Mouse (Mus musculus): ENCODE measurements around the gene Nsun4. TPM values are rescaled to one million over a fixed set of nuclear protein-coding genes. Genes with fewer than 3 reads are reported as not detected.

Gene Nsun4
- polyA plus RNA-seq, 1 experiment from 2014 or later: 15.0 TPM

DNA sequence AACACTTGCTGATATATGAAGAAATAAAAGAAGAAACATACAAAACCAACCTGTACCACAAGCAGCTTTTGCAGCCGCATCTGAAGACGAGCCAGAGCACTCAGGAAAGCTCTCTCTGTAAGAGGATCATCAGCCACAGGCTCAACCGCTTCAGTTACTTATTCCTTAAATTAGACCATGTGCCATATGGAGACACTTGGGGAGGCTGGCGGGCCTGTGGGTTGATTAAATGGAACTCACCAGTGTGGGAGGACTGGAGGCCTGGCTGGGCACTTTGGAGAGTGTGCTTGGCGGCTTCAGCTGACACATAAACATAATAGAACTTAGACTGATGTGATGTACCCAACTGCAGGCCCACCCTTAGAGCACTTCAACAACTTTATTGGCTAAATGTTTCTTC is 20.3 kb downstream of the Nsun4 start:
- no peak for ATAC-seq (replicated peaks)
- Histone ChIP-seq H3K27me3 (no peaks in the 10 kb centered on the region), H3K36me3 (peaks cover 19% of the 10 kb centered on the region), H3K4me2 (replicated peaks) (no peak overlapping the region), H3K4me1 (no peaks in the 10 kb centered on the region), H3K9ac (replicated peaks) (no peak overlapping the region), H3K27ac (replicated peaks) (no peak overlapping the region), H3K4me3 (no peak overlapping the region), H3K9me3 (no peaks in the 10 kb centered on the region)
- 86% methylated on average over 5 of the region's 5 CpGs for WGBS

DNA sequence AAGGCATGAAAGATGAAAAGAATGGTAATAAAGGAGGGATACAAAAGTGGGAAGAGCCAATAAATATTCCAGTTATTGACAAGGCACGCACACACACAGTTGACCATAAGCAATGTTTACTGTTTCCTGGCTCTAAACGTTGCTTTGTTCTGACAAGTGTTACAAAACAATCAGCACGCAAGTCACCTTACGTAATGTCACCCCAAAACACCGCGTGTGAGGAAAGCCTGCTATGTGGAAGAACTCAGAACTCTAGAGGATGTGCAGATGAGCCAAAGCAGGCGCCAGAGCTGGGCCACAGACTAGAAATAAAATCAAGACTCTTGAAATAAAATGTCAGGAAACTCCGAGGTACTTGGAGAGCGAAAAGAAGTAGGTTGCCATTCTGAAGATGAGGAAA is 20.8 kb downstream of the Nsun4 start:
- WGBS: 89% methylated on average over 9 of the region's 9 CpGs
- no peak for ATAC-seq (replicated peaks)
- no peak overlapping the region for H3K4me2 ChIP-seq (replicated peaks)
- no peaks in the 10 kb centered on the region for H3K9me3 ChIP-seq
- no peak overlapping the region for H3K27ac ChIP-seq (replicated peaks)
- H3K36me3 ChIP-seq: peaks cover 19% of the 10 kb centered on the region
- no peak overlapping the region for H3K4me3 ChIP-seq
- no peaks in the 10 kb centered on the region for H3K27me3 ChIP-seq
- no peak overlapping the region for H3K9ac ChIP-seq (replicated peaks)
- H3K4me1 ChIP-seq: no peaks in the 10 kb centered on the region

DNA sequence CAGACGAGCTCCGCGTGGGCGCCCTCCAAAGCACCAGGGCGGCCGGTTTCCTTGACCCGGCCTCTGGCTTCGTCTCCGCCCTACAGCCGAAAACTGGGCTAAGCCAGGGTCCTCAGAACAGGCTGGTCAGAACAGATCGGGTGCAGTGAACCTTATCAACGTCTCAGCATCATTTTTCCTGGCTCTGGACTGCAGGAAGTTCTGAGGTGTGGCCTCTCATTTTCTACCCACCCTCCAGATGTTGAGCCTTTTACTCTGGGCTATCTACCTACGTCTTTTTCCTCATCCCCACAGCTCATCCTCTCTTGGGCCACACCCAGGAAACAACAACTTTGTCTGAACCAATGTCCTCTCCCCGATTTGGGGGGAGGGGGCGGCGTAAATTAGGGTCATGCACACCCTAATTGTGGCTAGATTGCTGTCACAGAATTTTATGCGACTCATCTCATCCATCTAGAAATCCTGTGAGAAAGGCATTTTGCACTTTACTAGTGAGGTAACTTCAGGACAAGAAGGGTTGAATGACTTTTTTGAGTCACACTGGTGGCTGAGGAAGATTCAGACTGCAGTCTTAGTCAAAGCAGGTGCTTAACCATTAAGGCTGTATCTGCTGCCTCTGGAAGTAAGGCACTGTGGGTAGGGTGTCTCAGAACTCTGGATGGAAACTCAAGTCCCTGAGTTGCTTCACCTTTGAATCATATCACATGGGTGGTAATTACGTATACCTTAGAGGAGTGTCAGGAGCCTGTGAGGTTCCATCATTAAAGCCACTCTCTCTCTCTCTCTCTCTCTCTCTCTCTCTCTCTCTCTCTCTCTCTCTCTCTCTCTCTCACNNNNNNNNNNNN is 35.6 kb downstream of the Nsun4 start, which contains the start of gene Faah:
Faah (minus strand) TSS at position 25 of the 845 bp plus-strand sequence.
- Histone ChIP-seq H3K36me3 (no peaks in the 10 kb centered on the region), H3K27ac (replicated peaks) (no peak within 1 kb of the TSS), H3K4me1 (peaks cover 7% of the 10 kb centered on the region; the same call in 1 of the 2 replicates), H3K4me2 (replicated peaks) (peak within 1 kb of the TSS; percentile 72), H3K9me3 (no peaks in the 10 kb centered on the region), H3K27me3 (peaks cover 39% of the 10 kb centered on the region), H3K4me3 (peak within 1 kb of the TSS; percentile 52), H3K9ac (replicated peaks) (peak within 1 kb of the TSS; percentile 59)
- ATAC-seq (replicated peaks): peak; percentile 60
- WGBS: 7% methylated on average over 18 of the region's 18 CpGs

DNA sequence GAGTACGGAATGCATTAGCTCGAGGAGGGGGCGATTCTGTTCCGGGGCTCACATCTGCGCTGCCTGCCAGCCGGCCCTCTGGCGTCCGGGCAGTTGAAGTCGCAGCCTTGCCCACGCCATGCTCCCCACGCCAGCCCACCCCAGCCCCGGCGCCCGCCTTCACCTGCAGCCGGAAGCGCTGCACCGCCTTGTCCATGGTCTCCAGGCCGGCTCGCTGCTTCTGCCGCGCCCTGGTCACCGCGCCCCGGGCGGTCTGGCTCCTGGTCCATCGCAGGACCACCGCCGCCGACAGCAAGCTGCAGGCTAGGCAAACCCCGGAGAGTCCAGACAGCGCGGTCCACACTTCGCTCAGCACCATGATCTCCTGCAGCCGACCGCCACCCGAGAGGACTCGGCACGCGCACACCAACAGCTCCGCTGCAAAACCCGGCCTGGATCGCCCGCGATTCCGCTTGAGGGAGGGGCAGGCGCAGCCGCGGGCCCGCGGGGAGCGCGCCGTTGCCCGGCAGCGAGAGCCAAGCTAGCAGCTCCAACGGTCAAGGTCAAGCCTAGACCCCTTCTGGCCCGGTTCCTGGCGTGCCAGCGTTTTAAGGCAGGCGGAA is 36.3 kb downstream of the Nsun4 start:
- Histone ChIP-seq H3K4me2 (replicated peaks) (peak overlapping the region; percentile 72), H3K36me3 (no peaks in the 10 kb centered on the region), H3K4me3 (peak overlapping the region; percentile 52), H3K9me3 (no peaks in the 10 kb centered on the region), H3K27ac (replicated peaks) (no peak overlapping the region), H3K9ac (replicated peaks) (peak overlapping the region; percentile 59), H3K27me3 (peaks cover 39% of the 10 kb centered on the region), H3K4me1 (peaks cover 7% of the 10 kb centered on the region; the same call in 1 of the 2 replicates)
- WGBS: under 1% methylated on average over 60 of the region's 60 CpGs
- ATAC-seq (replicated peaks): peak; percentile 90

DNA sequence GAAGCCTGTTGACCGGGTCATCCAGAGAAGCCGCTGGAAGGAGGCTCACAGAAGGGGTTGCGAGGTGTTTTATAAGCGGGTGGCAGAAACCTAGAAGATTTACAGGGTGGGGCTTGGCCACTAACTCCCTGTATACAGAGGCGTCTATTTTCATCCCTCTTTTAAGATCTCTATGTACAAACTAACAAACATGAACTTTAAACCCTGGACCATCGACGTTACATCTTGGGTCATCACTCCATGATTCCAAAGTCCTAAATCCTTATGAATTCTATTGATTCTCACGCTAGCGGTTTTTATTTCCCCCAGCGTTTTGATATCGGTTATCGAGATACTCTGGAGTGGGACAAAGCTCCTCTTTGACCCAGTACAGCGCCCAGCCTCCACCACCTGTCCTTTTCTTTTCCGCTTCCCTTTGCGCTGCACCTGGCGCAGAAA is 36.8 kb downstream of the Nsun4 start:
- WGBS: 10% methylated on average over 16 of the region's 16 CpGs
- peaks cover 7% of the 10 kb centered on the region; the same call in 1 of the 2 replicates for H3K4me1 ChIP-seq
- ATAC-seq (replicated peaks): no peak; the same call in 1 of the 2 replicates
- peak overlapping the region; percentile 59 for H3K9ac ChIP-seq (replicated peaks)
- peaks cover 39% of the 10 kb centered on the region for H3K27me3 ChIP-seq
- no peaks in the 10 kb centered on the region for H3K9me3 ChIP-seq
- H3K4me2 ChIP-seq (replicated peaks): peak overlapping the region; percentile 72
- no peaks in the 10 kb centered on the region for H3K36me3 ChIP-seq
- peak overlapping the region; percentile 52 for H3K4me3 ChIP-seq
- no peak overlapping the region for H3K27ac ChIP-seq (replicated peaks)

DNA sequence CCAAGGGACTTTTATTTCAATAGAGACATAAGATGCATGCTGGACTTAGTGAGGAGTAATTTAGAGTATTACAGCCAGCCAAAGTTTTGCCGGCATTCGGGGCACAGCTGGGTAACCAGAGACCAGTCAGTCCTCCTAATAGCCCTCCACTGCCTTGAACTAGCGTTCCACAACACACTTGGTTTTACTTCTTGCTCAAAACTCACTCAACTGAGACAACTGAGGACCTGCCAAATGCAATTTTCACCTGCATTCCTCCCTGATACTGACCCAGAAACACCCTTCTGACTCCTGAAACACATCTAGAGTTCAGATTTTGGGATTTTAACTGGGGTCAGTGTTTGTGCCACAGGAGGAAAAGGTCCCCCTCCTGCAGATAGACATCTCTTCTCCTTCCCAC is 37.3 kb downstream of the Nsun4 start:
- Histone ChIP-seq H3K27ac (replicated peaks) (no peak overlapping the region), H3K4me2 (replicated peaks) (peak overlapping the region; percentile 72), H3K4me1 (peaks cover 7% of the 10 kb centered on the region; the same call in 1 of the 2 replicates), H3K9me3 (no peaks in the 10 kb centered on the region), H3K36me3 (no peaks in the 10 kb centered on the region), H3K9ac (replicated peaks) (no peak overlapping the region), H3K27me3 (peaks cover 39% of the 10 kb centered on the region), H3K4me3 (peak overlapping the region; percentile 52)
- WGBS: 57% methylated on average over 3 of the region's 3 CpGs
- no peak for ATAC-seq (replicated peaks)

DNA sequence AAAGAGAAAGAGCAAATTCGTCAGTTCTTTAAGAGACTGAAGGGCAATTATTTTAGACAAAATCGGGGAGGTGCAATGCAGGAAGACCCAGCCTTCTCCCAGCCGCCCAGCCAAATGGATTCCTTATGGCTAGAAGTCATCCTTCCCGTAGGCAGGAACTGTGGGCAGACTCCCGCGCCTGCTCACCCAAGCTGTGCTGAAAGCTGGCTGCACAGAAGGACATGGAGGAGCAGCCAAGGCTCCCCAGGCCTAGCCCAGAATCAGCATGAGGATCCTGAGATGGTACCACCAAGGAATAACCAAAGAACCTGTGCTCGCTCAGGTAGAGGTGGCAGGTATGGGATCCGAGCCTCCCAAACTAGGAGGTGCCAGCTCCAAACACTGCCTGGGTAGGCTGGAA is 37.7 kb downstream of the Nsun4 start:
- Histone ChIP-seq H3K27me3 (peaks cover 39% of the 10 kb centered on the region), H3K9me3 (no peaks in the 10 kb centered on the region), H3K4me2 (replicated peaks) (no peak overlapping the region), H3K36me3 (no peaks in the 10 kb centered on the region), H3K27ac (replicated peaks) (no peak overlapping the region), H3K4me3 (no peak overlapping the region), H3K4me1 (peaks cover 7% of the 10 kb centered on the region; the same call in 1 of the 2 replicates), H3K9ac (replicated peaks) (no peak overlapping the region)
- no peak for ATAC-seq (replicated peaks)
- WGBS: 64% methylated on average over 8 of the region's 8 CpGs

DNA sequence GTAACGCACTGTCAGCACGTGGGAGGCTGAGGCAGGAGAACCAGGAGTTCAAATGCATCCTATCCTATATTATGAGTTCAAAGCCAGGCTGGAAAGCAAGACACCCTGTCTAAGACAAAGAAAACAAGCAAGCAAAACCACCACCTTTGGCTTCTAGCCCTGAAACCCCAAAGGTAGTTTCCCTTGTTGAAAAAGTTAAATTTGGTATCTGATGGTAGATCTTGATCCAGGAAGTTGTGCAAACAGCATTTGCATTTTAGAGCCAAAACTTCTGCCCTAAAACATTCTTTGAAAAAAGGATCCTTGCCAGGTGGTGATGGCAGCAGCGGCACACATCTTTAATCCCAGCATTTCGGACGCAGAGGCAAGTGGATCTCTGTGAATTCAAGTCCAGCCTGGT is 38.2 kb downstream of the Nsun4 start:
- H3K36me3 ChIP-seq: no peaks in the 10 kb centered on the region
- peaks cover 7% of the 10 kb centered on the region; the same call in 1 of the 2 replicates for H3K4me1 ChIP-seq
- H3K27ac ChIP-seq (replicated peaks): no peak overlapping the region
- 78% methylated on average over 5 of the region's 5 CpGs for WGBS
- H3K4me2 ChIP-seq (replicated peaks): no peak overlapping the region
- no peak for ATAC-seq (replicated peaks)
- no peak overlapping the region for H3K9ac ChIP-seq (replicated peaks)
- H3K9me3 ChIP-seq: no peaks in the 10 kb centered on the region
- H3K27me3 ChIP-seq: peaks cover 39% of the 10 kb centered on the region
- H3K4me3 ChIP-seq: no peak overlapping the region

DNA sequence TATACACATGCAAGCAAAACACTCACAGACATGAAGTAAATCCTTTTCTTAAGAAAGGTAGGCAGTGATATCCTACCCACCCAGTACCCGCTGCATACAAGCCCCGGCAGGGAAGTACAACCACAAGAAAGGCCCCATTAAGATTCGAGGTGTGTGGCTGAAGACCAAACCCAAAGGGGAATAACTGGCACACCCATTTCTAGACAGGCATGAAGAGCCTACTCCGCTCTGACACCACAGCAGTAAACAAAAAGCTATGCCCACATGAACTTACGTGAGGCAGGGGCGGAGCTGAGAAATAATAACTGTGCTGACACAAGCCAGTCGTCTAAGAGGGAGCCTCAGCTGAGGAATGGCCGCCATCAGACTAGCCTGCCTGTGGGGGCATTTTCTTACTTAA is 43.5 kb downstream of the Nsun4 start:
- ATAC-seq (replicated peaks): no peak
- H3K36me3 ChIP-seq: no peaks in the 10 kb centered on the region
- no peak overlapping the region for H3K4me2 ChIP-seq (replicated peaks)
- H3K9ac ChIP-seq (replicated peaks): no peak overlapping the region
- 71% methylated on average over 8 of the region's 8 CpGs for WGBS
- no peaks in the 10 kb centered on the region for H3K9me3 ChIP-seq
- H3K27me3 ChIP-seq: peaks cover 5% of the 10 kb centered on the region
- no peak overlapping the region for H3K27ac ChIP-seq (replicated peaks)
- H3K4me3 ChIP-seq: no peak overlapping the region
- peaks cover 6% of the 10 kb centered on the region; the same call in 1 of the 2 replicates for H3K4me1 ChIP-seq

DNA sequence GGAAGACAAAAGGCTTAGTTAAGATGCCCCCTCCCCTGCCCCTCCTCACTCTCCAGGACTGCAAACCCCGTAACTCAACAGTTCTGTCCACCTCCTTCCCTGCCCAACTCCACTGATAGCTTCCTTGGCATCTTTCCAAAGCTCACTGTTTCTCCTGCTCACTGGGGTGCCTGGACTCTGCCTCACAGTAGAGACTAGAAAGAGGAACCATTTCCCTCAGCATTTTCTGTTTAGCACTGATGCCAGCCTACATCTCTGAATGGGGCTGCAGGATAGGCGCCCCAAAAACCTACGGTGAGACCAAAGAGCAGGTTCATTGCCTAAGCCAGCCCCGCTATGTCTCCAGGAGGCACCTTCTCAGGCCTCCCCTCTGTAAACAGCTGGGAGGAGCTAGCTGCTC is 52.5 kb downstream of the Nsun4 start:
- H3K9ac ChIP-seq (replicated peaks): no peak overlapping the region
- H3K9me3 ChIP-seq: no peaks in the 10 kb centered on the region
- no peak for ATAC-seq (replicated peaks)
- no peak overlapping the region for H3K27ac ChIP-seq (replicated peaks)
- whole genome bisulfite sequencing: 72% methylated on average over 4 of the region's 4 CpGs
- no peak overlapping the region for H3K4me2 ChIP-seq (replicated peaks)
- no peaks in the 10 kb centered on the region for H3K4me1 ChIP-seq
- H3K36me3 ChIP-seq: no peaks in the 10 kb centered on the region
- no peaks in the 10 kb centered on the region for H3K27me3 ChIP-seq
- H3K4me3 ChIP-seq: no peak overlapping the region

DNA sequence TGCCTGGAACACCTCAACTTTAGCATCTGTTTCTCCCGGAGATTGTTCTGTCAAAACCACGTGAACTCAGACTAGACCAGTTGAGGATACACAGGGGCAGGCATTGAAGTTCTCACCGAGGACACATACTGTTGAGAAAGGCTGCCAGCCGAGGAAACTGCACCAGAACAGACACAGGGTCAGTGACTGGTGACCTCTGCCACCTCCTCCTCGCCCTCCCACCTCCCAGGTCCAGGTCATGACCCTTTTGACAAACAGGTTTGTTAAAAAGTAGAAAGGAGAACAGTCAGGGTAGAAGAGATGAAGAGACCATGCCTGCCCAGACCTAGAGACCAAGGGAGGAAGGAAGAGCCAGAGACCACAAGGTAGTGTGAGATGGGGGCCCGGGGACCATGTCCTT is 53.0 kb downstream of the Nsun4 start:
- no peak overlapping the region for H3K27ac ChIP-seq (replicated peaks)
- H3K36me3 ChIP-seq: no peaks in the 10 kb centered on the region
- H3K27me3 ChIP-seq: no peaks in the 10 kb centered on the region
- ATAC-seq (replicated peaks): no peak
- no peak overlapping the region for H3K4me3 ChIP-seq
- 57% methylated on average over 6 of the region's 6 CpGs for WGBS
- no peak overlapping the region for H3K4me2 ChIP-seq (replicated peaks)
- no peaks in the 10 kb centered on the region for H3K9me3 ChIP-seq
- H3K4me1 ChIP-seq: no peaks in the 10 kb centered on the region
- no peak overlapping the region for H3K9ac ChIP-seq (replicated peaks)

DNA sequence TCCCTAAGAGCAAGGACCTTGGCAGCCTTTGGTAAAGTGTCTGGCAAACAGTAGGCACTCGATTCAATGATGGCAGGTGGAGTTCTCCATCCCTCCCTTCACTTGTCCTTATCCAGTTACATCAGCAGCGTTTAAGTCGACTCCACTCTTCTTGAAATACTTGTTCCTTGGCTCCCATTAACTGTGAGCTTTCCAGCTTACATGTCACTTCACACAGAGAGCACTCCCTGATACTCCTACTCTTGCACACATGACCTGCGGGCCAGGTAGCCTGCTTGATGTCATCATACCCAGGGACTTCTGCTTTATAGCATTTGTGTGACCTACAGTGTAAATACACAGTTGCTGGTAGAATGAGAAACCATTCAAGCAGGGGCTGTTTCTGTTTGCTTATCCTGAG is 56.9 kb downstream of the Nsun4 start:
- 0 out of 2 replicates have a peak, but pooled peaks cover 3% of the 10 kb centered on the region for H3K9me3 ChIP-seq
- WGBS: 88% methylated on average over 4 of the region's 4 CpGs
- H3K4me1 ChIP-seq: no peaks in the 10 kb centered on the region
- H3K36me3 ChIP-seq: no peaks in the 10 kb centered on the region
- H3K4me3 ChIP-seq: no peak overlapping the region
- ATAC-seq (replicated peaks): no peak
- H3K9ac ChIP-seq (replicated peaks): no peak overlapping the region
- no peak overlapping the region for H3K27ac ChIP-seq (replicated peaks)
- no peak overlapping the region for H3K4me2 ChIP-seq (replicated peaks)
- H3K27me3 ChIP-seq: no peaks in the 10 kb centered on the region

Measured in forebrain, embryonic 15.5 days (tissue).